Mouse (Mus musculus) megakaryocyte, embryonic 14.5 days (primary cell): Measurements from ENCODE around the gene Sun1. TPM values are rescaled to one million over a fixed set of nuclear protein-coding genes. Genes with fewer than 3 reads are reported as not detected.

Source experiments
- H3K27me3 ChIP-seq: replicated peaks from 2 replicates; pipeline ENCODE3; 2012; ENCODE audit warnings: inconsistent platforms
- H3K36me3 ChIP-seq: replicated peaks from 2 replicates; pipeline ENCODE3; 2012; ENCODE audit warnings: low read length, inconsistent platforms, mixed read lengths
- H3K4me1 ChIP-seq: 2 replicates; pipeline ENCODE4 v1.6.1; 2012; ENCODE audit warnings: inconsistent platforms
- H3K4me3 ChIP-seq: replicated peaks from 2 replicates; pipeline ENCODE3; 2012; ENCODE audit warnings: moderate library complexity, mild to moderate bottlenecking, inconsistent platforms
- H3K9me3 ChIP-seq: 2 replicates; pipeline ENCODE4 v1.6.1; 2012; ENCODE audit warnings: inconsistent platforms
- FLI1 ChIP-seq: IDR thresholded peaks from 2 replicates; pipeline ENCODE4 v1.6.1; 2012; ENCODE audit warnings: low read length, inconsistent platforms, mixed read lengths
- GATA1 ChIP-seq: IDR thresholded peaks from 3 replicates; pipeline ENCODE4 v1.6.1; 2012; ENCODE audit warnings: mixed read lengths, low read length, inconsistent platforms, borderline replicate concordance
- polyA plus RNA-seq: library from polyadenylated mRNA; stranded (reverse); fragments of >175 nt; gene quantifications from 2 replicates; pipeline ENCODE4 v1.2.3, GENCODE M21; 2012; ENCODE audit warnings: low replicate concordance; ENCODE audit not compliant: insufficient read depth

The Sun1 gene
- polyA plus RNA-seq, 1 experiment, result 3.4 TPM

- no peak for TF ChIP-seq FLI1
- TF ChIP-seq GATA1, result no peak
- peaks cover 77% of the 10 kb centered on the region for H3K36me3 ChIP-seq
- no peaks in the 10 kb centered on the region for H3K27me3 ChIP-seq
- no peaks in the 10 kb centered on the region for H3K9me3 ChIP-seq
- H3K4me1 ChIP-seq, result peaks cover 43% of the 10 kb centered on the region
- H3K4me3 ChIP-seq, result no peak overlapping the region
Measured at GRCm38 (mm10) chr5:139220610-139221009, 20.2 kb downstream of the Sun1 start.

- peaks cover 86% of the 10 kb centered on the region for H3K36me3 ChIP-seq
- peaks cover 31% of the 10 kb centered on the region for H3K4me1 ChIP-seq
- no peak for TF ChIP-seq GATA1
- TF ChIP-seq FLI1, result no peak
- no peaks in the 10 kb centered on the region for H3K27me3 ChIP-seq
- no peaks in the 10 kb centered on the region for H3K9me3 ChIP-seq
- no peak overlapping the region for H3K4me3 ChIP-seq
Measured at GRCm38 (mm10) chr5:139223331-139223730, 22.9 kb downstream of the Sun1 start.

- peaks cover 97% of the 10 kb centered on the region for H3K36me3 ChIP-seq
- no peak overlapping the region for H3K4me3 ChIP-seq
- H3K9me3 ChIP-seq, result no peaks in the 10 kb centered on the region
- TF ChIP-seq FLI1 (no peak), GATA1 (no peak)
- peaks cover 18% of the 10 kb centered on the region for H3K4me1 ChIP-seq
- H3K27me3 ChIP-seq, result no peaks in the 10 kb centered on the region
Measured at GRCm38 (mm10) chr5:139227236-139227635, 26.8 kb downstream of the Sun1 start.

GRCm38 (mm10) chr5:139227645-139228044, 27.2 kb downstream of the Sun1 start:
- H3K4me3 ChIP-seq, result no peak overlapping the region
- peaks cover 97% of the 10 kb centered on the region for H3K36me3 ChIP-seq
- TF ChIP-seq FLI1 (no peak), GATA1 (no peak)
- no peaks in the 10 kb centered on the region for H3K27me3 ChIP-seq
- H3K4me1 ChIP-seq, result peaks cover 13% of the 10 kb centered on the region
- H3K9me3 ChIP-seq, result no peaks in the 10 kb centered on the region

GRCm38 (mm10) chr5:139228318-139228717, 27.9 kb downstream of the Sun1 start:
- peaks cover 97% of the 10 kb centered on the region for H3K36me3 ChIP-seq
- peaks cover 7% of the 10 kb centered on the region for H3K4me1 ChIP-seq
- H3K9me3 ChIP-seq, result no peaks in the 10 kb centered on the region
- no peaks in the 10 kb centered on the region for H3K27me3 ChIP-seq
- H3K4me3 ChIP-seq, result no peak overlapping the region
- no peak for TF ChIP-seq GATA1
- TF ChIP-seq FLI1, result no peak

GRCm38 (mm10) chr5:139229716-139230115, 29.3 kb downstream of the Sun1 start:
- Histone ChIP-seq H3K4me3 (no peak overlapping the region), H3K27me3 (no peaks in the 10 kb centered on the region), H3K4me1 (peaks cover 4% of the 10 kb centered on the region; the same call in 1 of the 2 replicates), H3K36me3 (peaks cover 97% of the 10 kb centered on the region), H3K9me3 (no peaks in the 10 kb centered on the region)
- TF ChIP-seq FLI1 (no peak), GATA1 (no peak)

GRCm38 (mm10) chr5:139232083-139232482, 31.6 kb downstream of the Sun1 start:
- Histone ChIP-seq H3K4me3 (no peak overlapping the region), H3K36me3 (peaks cover 97% of the 10 kb centered on the region), H3K9me3 (no peaks in the 10 kb centered on the region), H3K27me3 (no peaks in the 10 kb centered on the region), H3K4me1 (peaks cover 4% of the 10 kb centered on the region; the same call in 1 of the 2 replicates)
- TF ChIP-seq GATA1, result no peak

- H3K27me3 ChIP-seq, result no peaks in the 10 kb centered on the region
- H3K9me3 ChIP-seq, result no peaks in the 10 kb centered on the region
- H3K36me3 ChIP-seq, result peaks cover 98% of the 10 kb centered on the region
- H3K4me3 ChIP-seq, result no peak overlapping the region
- H3K4me1 ChIP-seq, result peaks cover 1% of the 10 kb centered on the region; the same call in 1 of the 2 replicates
- TF ChIP-seq FLI1 (no peak), GATA1 (no peak)
Measured at GRCm38 (mm10) chr5:139234423-139234822, 34.0 kb downstream of the Sun1 start.

GRCm38 (mm10) chr5:139237436-139237835, 37.0 kb downstream of the Sun1 start:
- peaks cover 99% of the 10 kb centered on the region for H3K36me3 ChIP-seq
- H3K4me1 ChIP-seq, result no peaks in the 10 kb centered on the region

GRCm38 (mm10) chr5:139241022-139241761, 40.8 kb downstream of the Sun1 start:
- Histone ChIP-seq H3K27me3 (no peaks in the 10 kb centered on the region), H3K9me3 (no peaks in the 10 kb centered on the region), H3K4me1 (no peaks in the 10 kb centered on the region), H3K36me3 (peaks cover 97% of the 10 kb centered on the region), H3K4me3 (no peak overlapping the region)
- no peak for TF ChIP-seq GATA1
- no peak for TF ChIP-seq FLI1

More at GRCm38 (mm10) chr5:139237436-139237835, 37.0 kb downstream of the Sun1 start:
- Histone ChIP-seq H3K9me3 (no peaks in the 10 kb centered on the region), H3K27me3 (no peaks in the 10 kb centered on the region), H3K4me3 (no peak overlapping the region)
- TF ChIP-seq FLI1, result no peak
- no peak for TF ChIP-seq GATA1
